Mouse (Mus musculus) heart, embryonic 12.5 days (tissue): Measurements from ENCODE around the gene C77080. TPM values are rescaled to one million over a fixed set of nuclear protein-coding genes. Genes with fewer than 3 reads are reported as not detected.
"Not testable (repeated sequence)": the region's sequence is repeated elsewhere in the genome, so short reads cannot be mapped to it uniquely, and the experiment has no call there.

Source experiments
- ATAC-seq: fragments of 200-750 bp; cut with Nextera tagmentation; 2 replicates; pipeline ENCODE4 v1.8.0; 2017; ENCODE audit warnings: moderate TSS enrichment, moderate library complexity; ENCODE audit not compliant: insufficient number of reproducible peaks, low FRiP score
- H3K27ac ChIP-seq: fragments of 300-500 bp; sonication (generic); 2 replicates; pipeline ENCODE4 v1.5.1; 2016; ENCODE audit warnings: mild to moderate bottlenecking, moderate library complexity; ENCODE audit not compliant: poor library complexity, severe bottlenecking
- H3K27me3 ChIP-seq: fragments of 300-500 bp; sonication (generic); replicated peaks from 2 replicates; pipeline ENCODE4 v1.6.1; 2016; ENCODE audit warnings: mild to moderate bottlenecking, moderate library complexity
- H3K36me3 ChIP-seq: fragments of 300-500 bp; sonication (generic); 2 replicates; pipeline ENCODE4 v1.6.1; 2016; ENCODE audit warnings: mild to moderate bottlenecking, moderate library complexity
- H3K4me1 ChIP-seq: fragments of 300-500 bp; sonication (generic); replicated peaks from 2 replicates; pipeline ENCODE4 v1.6.1; 2016; ENCODE audit warnings: mild to moderate bottlenecking
- H3K4me2 ChIP-seq: fragments of 300-500 bp; sonication (generic); 2 replicates; pipeline ENCODE4 v1.6.1; 2016; ENCODE audit warnings: mild to moderate bottlenecking, moderate library complexity
- H3K4me3 ChIP-seq: fragments of 300-500 bp; sonication (generic); 2 replicates; pipeline ENCODE4 v1.5.1; 2016; ENCODE audit warnings: mild to moderate bottlenecking
- H3K9ac ChIP-seq: fragments of 300-500 bp; sonication (generic); 2 replicates; pipeline ENCODE4 v1.6.1; 2016; ENCODE audit warnings: mild to moderate bottlenecking, moderate library complexity
- H3K9me3 ChIP-seq: fragments of 300-500 bp; sonication (generic); replicated peaks from 2 replicates; pipeline ENCODE4 v1.6.1; 2016; ENCODE audit warnings: mild to moderate bottlenecking, moderate library complexity
- whole genome bisulfite sequencing: fragments of 180-500 bp; shearing (Covaris S2); methylation state at CpG from one replicate; pipeline ENCODE4 v1.1.7; 2016; 5-methylcytosine and 5-hydroxymethylcytosine counted together
- polyA plus RNA-seq: library from polyadenylated mRNA; unstranded; fragments of >200 nt; fragmentation: Nextera tagmentation; extraction: Ambion mirVana; gene quantifications from 2 replicates; pipeline ENCODE4 v1.2.1, GENCODE M21; 2016

The C77080 gene
- polyA plus RNA-seq, 1 experiment from 2014 or later: 1.6 TPM

DNA sequence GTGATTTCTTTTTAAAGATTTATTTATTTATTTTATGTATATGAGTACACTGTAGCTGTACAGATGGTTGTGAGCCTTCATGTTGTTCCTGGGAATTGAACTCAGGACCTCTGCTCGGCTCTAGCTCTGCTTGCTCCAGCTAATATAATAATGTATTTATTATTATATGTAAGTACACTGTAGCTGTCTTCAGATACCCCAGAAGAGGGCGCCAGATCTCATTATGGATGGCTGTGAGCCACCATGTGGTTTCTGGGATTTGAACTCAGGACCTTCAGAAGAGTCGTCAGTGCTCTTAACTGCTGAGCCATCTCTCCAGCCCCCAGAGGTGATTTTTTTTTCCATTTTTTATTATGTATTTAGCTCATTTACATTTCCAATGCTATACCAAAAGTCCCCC lies 48.7 kb downstream of the C77080 start:
- not testable (repeated sequence) for H3K27ac ChIP-seq, H3K4me2 ChIP-seq, H3K9ac ChIP-seq, H3K4me3 ChIP-seq, H3K9me3 ChIP-seq, H3K4me1 ChIP-seq, ATAC-seq, H3K27me3 ChIP-seq
- H3K36me3 ChIP-seq: peaks cover 95% of the 10 kb centered on the region
- 77% methylated on average over 3 of the region's 3 CpGs for WGBS

DNA sequence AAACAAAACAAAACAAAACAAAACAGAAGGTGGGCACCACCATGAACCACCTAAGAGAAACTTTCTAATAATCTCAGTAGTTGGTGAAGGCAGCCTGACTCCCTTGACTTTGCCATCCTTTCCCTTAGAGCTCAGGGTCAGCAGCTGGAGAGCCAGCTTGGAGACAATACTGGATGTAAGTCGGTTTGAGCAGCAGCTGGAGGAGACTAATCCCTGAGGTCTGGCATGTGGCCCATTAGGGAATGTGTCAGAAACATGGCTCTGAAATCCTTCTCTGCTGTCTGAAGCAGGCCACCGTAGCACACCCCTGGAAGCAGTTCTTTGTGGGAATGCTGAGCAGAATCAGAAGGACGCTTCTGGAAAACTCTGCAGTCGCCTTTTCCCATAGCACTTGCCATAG lies 49.7 kb downstream of the C77080 start:
- H3K27me3 ChIP-seq: no peaks in the 10 kb centered on the region
- no peak for ATAC-seq

DNA sequence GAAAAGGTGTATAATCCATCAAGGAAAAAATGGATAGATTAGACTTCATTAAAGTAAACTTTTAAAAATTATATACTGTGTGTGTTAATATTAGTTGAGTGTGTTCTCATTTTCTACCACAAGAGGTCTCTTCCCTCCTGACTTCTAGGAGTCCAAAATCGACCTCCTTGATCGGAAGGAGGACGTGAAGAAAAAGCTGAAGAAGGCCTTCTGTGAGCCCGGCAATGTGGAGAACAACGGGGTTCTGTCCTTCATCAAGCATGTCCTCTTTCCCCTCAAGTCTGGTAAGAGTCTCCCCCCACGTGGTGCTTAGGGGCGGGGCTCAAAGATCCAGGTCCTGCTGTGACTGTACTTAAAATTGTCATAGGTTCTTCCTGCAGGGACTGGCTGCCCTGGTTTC lies 51.7 kb downstream of the C77080 start:
- Histone ChIP-seq H3K27ac (no peak overlapping the region), H3K27me3 (no peaks in the 10 kb centered on the region), H3K9me3 (no peaks in the 10 kb centered on the region), H3K4me2 (no peak overlapping the region), H3K4me1 (no peaks in the 10 kb centered on the region), H3K4me3 (no peak overlapping the region), H3K36me3 (peaks cover 92% of the 10 kb centered on the region), H3K9ac (no peak overlapping the region)
- 66% methylated on average over 7 of the region's 7 CpGs for WGBS
- no peak for ATAC-seq

More for the DNA sequence above, 49.7 kb downstream of the C77080 start:
- no peak overlapping the region for H3K27ac ChIP-seq
- WGBS: 80% methylated on average over 4 of the region's 4 CpGs
- H3K9ac ChIP-seq: no peak overlapping the region
- no peak overlapping the region for H3K4me2 ChIP-seq
- no peak overlapping the region for H3K4me3 ChIP-seq
- no peaks in the 10 kb centered on the region for H3K9me3 ChIP-seq
- peaks cover 95% of the 10 kb centered on the region for H3K36me3 ChIP-seq
- no peaks in the 10 kb centered on the region for H3K4me1 ChIP-seq

DNA sequence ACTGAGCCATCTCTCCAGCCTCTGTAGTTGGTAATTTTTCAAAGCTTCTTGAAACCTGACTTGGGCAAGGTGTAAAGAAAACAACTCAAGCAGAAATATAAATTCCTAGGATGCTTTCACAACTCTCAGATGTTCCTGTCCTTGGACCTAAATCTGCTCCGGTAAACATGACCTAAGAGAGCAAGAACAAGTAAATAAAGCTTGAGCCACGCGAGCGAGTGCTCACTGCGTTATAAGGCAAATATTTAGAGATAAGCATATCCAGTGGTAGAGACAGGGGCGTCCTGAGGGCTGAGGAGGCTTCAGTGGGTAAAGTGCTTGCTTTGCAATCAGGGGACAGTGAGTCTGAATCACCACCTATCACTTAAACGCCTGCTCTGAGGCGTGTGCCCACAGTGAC lies 54.4 kb downstream of the C77080 start:
- H3K36me3 ChIP-seq: peaks cover 90% of the 10 kb centered on the region
- H3K9ac ChIP-seq: no peak overlapping the region
- H3K4me3 ChIP-seq: no peak overlapping the region
- H3K4me1 ChIP-seq: no peaks in the 10 kb centered on the region
- H3K9me3 ChIP-seq: no peaks in the 10 kb centered on the region
- no peak overlapping the region for H3K27ac ChIP-seq
- no peak overlapping the region for H3K4me2 ChIP-seq
- WGBS: 83% methylated on average over 8 of the region's 8 CpGs
- H3K27me3 ChIP-seq: no peaks in the 10 kb centered on the region
- ATAC-seq: no peak

DNA sequence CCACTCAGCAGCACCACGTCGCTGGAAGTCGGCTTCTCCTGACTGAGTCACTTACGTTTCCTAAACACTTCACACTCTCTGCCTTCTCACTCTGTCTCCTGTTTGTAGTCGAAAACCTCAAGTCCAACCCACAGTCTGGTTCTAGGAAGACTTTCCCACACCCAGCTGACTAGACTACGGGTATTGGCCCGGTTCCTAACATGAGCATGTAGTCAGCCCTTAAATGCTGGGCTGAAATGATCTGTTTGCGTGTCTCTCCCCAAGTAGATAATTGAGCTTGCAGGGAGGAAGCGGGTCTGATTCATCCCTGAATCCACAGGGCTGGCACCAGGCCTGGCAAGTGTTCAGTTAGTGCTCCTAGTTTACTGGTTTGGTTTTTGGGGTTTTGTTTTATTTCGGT lies 56.5 kb downstream of the C77080 start:
- no peak overlapping the region for H3K27ac ChIP-seq
- no peaks in the 10 kb centered on the region for H3K9me3 ChIP-seq
- no peak for ATAC-seq
- no peak overlapping the region for H3K4me2 ChIP-seq
- no peak overlapping the region for H3K9ac ChIP-seq
- no peaks in the 10 kb centered on the region for H3K27me3 ChIP-seq
- peaks cover 91% of the 10 kb centered on the region for H3K36me3 ChIP-seq
- H3K4me3 ChIP-seq: no peak overlapping the region
- 93% methylated on average over 10 of the region's 10 CpGs for WGBS
- no peaks in the 10 kb centered on the region for H3K4me1 ChIP-seq

DNA sequence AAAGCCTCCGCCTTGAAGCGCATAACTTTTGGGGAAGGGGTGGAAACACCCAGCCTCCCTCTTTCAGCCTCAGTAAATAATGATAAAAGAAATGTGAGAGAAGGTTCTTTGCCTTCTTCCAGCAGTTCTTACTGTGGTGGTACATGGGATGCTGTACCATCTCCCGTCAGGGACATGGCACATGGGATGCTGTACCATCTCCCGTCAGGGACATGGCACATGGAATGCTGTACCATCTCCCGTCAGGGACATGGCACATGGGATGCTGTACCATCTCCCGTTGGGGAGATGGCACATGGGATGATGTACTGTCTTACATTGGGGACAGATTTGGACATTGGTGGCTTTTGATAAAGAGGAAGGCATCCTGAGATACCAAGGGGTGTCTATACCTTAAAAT lies 63.7 kb downstream of the C77080 start:
- Histone ChIP-seq H3K9me3 (no peaks in the 10 kb centered on the region), H3K4me3 (no peak overlapping the region), H3K9ac (no peak overlapping the region), H3K27ac (no peak overlapping the region), H3K4me1 (no peaks in the 10 kb centered on the region), H3K27me3 (no peaks in the 10 kb centered on the region), H3K4me2 (no peak overlapping the region), H3K36me3 (peaks cover 70% of the 10 kb centered on the region)
- no peak for ATAC-seq
- WGBS: 97% methylated on average over 6 of the region's 6 CpGs

DNA sequence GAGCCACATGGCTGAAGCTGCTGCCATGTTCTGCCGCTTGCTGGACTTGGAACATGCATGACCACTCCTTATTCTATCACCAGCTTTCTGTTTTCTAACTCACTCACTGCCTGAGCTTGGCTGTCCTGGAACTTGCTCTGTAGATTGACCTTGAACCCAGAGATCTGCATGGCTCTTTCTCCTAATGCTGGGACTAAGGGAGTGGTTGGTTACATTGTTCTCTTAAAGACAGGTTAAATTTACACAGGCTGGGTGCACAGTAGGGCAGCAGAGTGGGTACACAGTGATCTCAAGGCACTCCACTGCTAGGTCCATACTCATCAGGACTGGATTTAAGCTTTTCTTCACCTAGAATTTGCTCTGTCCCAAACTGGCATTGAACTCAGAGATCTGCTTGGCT lies 66.9 kb downstream of the C77080 start:
- no peak overlapping the region for H3K9ac ChIP-seq
- no peaks in the 10 kb centered on the region for H3K9me3 ChIP-seq
- ATAC-seq: no peak
- WGBS: 83% methylated on average over 1 of the region's 1 CpGs
- H3K4me2 ChIP-seq: no peak overlapping the region
- peaks cover 15% of the 10 kb centered on the region for H3K4me1 ChIP-seq
- no peak overlapping the region for H3K4me3 ChIP-seq
- no peak overlapping the region for H3K27ac ChIP-seq
- no peaks in the 10 kb centered on the region for H3K27me3 ChIP-seq
- H3K36me3 ChIP-seq: peaks cover 42% of the 10 kb centered on the region

DNA sequence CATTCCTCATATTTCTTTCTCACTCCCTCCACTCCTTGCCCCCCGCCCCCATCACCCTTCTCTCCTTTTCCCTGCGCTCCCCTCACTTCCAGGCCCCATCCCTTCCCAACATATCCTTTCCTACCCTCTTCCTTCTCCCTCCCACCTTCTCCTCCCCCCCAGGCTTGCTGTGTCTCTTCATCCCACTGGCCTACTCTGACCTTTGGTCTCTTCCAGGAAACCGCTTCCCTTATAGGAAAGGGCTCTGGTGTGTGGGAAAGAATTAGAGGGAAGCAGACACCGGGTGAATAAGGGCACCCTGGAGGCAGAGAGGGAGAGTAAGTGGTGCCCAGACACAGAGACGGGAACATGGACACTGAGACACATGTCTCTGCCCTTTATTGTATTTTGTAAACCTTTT lies 69.5 kb downstream of the C77080 start:
- Histone ChIP-seq H3K4me3 (no peak overlapping the region), H3K36me3 (peaks cover 23% of the 10 kb centered on the region), H3K9ac (no peak overlapping the region), H3K27me3 (no peaks in the 10 kb centered on the region), H3K4me1 (peaks cover 20% of the 10 kb centered on the region), H3K27ac (0 out of 2 replicates have a peak overlapping the region, but pooled peaks have one; percentile 2), H3K9me3 (no peaks in the 10 kb centered on the region), H3K4me2 (peak overlapping the region; percentile 92; the same call in 1 of the 2 replicates)
- no peak for ATAC-seq
- 74% methylated on average over 5 of the region's 5 CpGs for WGBS

DNA sequence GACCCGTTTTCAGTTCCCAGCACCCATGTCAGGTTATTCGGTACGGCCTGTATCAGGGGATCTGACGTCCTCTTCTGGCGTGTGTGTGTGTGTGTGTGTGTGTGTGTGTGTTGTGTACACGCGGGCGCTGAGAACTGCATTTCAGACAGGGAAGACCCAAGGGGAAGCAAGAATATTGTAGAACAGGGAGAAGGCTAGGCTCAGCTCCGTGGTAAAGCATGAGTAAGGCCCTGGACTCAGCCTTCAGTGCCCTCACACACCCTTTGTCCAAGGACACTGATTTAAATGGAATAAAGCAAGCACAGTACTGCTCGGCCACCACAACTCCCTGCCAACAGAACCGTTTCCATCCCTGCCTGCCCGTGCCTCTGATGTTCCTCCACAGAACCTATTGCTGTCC lies 70.7 kb downstream of the C77080 start:
- Histone ChIP-seq H3K4me3 (peak overlapping the region; percentile 96), H3K9me3 (no peaks in the 10 kb centered on the region), H3K27me3 (no peaks in the 10 kb centered on the region), H3K4me1 (peaks cover 20% of the 10 kb centered on the region), H3K9ac (peak overlapping the region; percentile 81), H3K4me2 (peak overlapping the region; percentile 92), H3K27ac (peak overlapping the region; percentile 69), H3K36me3 (peaks cover 19% of the 10 kb centered on the region)
- WGBS: 4% methylated on average over 12 of the region's 12 CpGs
- no peak for ATAC-seq

DNA sequence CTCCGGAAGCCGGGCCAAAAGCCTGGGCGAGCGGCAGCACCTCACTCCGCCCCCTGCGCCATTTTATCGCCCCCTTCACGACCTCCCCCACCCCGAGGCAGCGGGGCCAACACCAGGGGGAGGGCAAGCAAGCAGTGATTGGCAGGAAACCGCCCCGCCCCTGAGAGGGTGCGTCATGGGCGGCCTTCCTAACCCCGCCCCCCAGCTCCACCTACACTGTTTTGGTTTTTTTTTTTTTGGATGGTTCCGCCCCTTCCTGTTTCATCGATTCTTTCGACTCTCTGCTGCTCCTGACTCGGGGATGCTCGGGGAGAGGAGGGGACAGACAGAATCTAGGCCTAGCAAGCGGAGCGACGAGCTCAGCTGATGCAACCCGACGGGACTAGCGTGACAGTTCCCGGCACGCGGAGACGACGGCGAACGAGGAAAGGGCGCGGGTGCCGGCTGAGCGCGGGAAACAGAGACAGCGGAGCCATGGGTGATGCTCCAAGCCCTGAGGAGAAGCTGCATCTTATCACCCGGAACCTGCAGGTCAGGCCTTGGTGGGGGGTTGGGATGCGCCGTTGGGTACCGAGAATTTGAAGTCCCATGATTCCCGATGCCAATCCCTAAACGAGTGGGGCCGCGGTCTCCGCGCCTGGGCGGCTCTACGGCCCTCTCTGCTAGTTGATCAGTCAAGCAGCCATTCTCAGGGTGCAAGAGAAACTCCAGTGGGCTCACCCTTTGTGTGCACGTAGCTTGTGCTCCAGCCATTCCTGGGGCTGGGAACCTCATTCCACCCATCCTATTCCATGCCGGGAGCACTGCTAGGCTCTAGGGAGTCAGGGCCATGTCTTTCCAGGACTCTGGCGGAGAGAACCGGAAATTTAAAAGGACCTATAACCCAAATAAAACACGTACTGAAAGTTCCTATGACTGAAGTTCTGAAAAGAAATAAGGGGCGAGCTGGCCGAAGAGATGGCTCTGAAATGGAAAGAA lies 71.4 kb downstream of the C77080 start, which contains the start of the genes S100pbp and Yars:
S100pbp (minus strand) TSS at position 186 of the 978 bp plus-strand sequence.
Yars (plus strand) TSS at position 219 of the 978 bp plus-strand sequence.
- peak; percentile 95 for ATAC-seq
- H3K4me1 ChIP-seq: peaks cover 20% of the 10 kb centered on the region
- H3K4me2 ChIP-seq: peak within 1 kb of the TSS; percentile 92
- under 1% methylated on average over 58 of the region's 58 CpGs for WGBS
- H3K4me3 ChIP-seq: peak within 1 kb of the TSS; percentile 96
- H3K9ac ChIP-seq: peak within 1 kb of the TSS; percentile 96
- H3K9me3 ChIP-seq: no peaks in the 10 kb centered on the region
- no peaks in the 10 kb centered on the region for H3K27me3 ChIP-seq
- peak within 1 kb of the TSS; percentile 92 for H3K27ac ChIP-seq
- peaks cover 13% of the 10 kb centered on the region for H3K36me3 ChIP-seq

DNA sequence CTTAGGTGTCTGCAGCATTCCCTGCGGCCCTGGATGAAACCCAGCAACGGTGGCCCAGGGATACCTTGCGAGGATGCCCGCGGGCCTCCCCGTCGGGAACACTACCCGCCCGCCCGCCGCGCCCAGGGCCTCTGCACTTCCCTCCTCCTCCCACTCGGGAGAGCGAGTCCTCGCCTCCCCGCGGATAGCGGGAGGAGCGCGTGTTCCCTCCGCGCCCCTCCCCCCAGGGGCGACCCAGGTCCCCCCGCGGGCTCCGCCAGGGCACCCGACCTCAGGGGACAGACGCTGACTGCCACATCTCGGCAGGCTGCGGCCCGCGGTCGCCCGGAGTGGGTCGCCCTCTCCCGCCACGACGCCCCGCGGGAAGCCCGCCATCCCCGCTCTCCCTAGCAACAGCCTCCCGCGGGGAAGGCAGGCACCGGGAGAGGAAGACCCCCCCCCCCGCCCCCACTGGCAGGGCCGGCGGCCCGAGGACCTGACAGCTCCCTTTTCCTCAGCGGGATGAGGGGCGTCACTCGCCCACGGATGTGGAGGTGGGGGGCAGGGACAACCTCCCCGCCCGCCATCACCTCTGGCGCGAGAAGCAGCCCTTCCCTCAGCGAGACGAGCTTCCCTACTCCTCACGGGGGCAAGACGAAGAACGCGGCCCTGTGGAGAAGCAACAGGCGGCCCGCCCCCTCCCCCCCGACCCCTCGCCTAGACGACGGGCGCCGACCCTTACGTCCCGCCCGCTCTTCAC lies 72.2 kb downstream of the C77080 start:
- Histone ChIP-seq H3K36me3 (peaks cover 11% of the 10 kb centered on the region), H3K4me2 (peak overlapping the region; percentile 75), H3K9me3 (no peaks in the 10 kb centered on the region), H3K9ac (peak overlapping the region; percentile 96), H3K27ac (peak overlapping the region; percentile 92), H3K27me3 (no peaks in the 10 kb centered on the region), H3K4me3 (peak overlapping the region; percentile 96), H3K4me1 (peaks cover 20% of the 10 kb centered on the region)
- peak; percentile 52 for ATAC-seq
- WGBS: under 1% methylated on average over 66 of the region's 74 CpGs
